Mouse (Mus musculus) urinary bladder, postnatal 36 days (tissue): ENCODE results near the gene Rsrp1.

Experiments
- DNase-seq, 2 experiments: peaks; one replicate each; pipeline ENCODE4 v3.0.0; 2022; ENCODE audit warnings: low spot score in 2 of 2, mixed read lengths in 1 of 2

The Rsrp1 gene

DNA sequence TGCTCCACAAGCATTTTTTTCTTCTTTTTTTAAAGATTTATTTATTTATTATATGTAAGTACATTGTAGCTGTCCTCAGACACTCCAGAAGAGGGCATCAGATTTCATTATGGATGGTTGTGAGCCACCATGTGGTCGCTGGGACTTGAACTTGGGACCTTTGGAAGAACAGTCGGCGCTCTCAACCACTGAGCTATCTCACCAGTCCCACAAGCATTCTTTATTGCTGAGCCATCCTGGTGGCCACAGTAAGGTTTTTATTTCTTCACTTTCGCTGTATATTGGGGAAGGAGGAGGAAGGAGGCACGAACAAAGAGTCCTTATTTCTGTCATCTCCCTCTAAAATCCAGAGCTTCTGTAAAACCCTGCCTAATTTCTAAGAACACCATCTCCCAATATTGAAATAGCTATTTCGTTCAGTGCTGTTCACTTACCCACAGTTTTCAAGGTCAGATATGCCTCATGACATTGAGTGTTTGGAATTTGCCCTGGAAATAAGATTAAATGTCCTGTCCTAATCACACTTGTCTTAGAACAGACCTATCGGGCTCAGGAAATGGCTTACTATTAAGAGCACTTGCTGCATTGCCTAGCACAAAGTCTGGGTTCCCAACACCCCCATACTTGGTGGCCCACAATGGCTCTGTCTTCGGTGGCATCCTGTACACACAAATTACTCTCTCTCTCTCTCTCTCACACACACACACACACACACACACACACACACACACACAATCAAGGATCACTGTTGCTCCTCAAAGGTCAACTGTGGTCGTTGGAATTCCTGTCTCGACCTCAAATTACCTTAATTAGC lies 1.1 kb upstream of the Rsrp1 start:
- DNase-seq: no peak

GRCm38 (mm10) chr4:134922925-134923244 lies 507 bp upstream of the Rsrp1 start:
- peak; percentile 47 to 77 for DNase-seq

DNA sequence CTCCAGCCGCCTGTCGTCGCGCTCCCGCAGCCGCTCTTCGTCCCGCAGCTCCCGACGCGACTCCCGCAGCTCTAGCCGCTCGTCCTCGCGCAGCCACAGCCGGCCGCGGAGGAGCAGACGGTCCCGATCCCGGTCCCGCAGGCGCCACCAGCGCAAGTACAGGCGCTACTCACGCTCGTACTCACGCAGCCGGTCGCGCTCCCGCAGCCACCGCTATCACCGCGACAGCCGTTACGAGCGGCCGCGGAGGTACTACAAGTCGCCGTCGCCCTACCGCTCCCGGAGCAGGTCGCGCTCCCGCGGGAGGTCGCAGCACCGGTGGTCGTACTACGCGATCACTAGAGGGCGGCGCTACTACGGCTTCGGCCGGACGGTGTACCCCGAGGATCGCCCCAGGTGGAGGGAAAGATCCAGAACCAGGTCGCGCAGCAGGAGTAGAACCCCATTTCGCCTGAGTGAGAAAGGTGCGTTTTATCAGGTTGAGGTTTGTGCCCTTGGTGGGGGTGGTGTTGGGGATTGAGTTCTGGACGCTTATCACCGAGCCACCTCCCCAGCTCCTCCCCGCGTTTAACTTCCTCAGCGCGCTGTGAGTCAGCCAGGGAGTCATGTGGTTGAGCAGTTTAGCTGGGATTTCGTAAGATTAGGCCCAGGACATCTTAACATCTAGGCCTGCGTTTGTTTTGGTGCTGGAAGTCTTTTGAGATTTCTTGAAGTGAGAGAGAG lies 788 bp downstream of the Rsrp1 start:
- DNase-seq: peak; percentile 63 to 79

DNA sequence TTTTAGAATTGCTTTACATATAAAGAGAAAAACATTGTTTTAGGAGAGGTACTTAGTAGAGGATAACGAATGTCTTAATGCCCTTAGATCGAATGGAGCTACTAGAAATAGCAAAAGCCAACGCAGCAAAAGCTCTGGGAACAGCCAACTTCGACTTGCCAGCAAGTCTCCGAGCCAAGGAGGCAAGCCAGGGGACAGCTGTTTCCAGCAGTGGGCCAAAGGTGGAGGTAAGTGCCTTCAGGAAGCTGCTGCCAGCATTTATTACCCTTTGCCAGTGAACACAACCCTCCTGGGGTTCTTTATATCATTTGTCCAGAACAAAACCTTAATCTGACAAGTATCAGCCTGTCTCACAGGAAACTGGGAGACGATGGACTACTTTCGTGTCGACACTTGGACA lies 1.8 kb downstream of the Rsrp1 start:
- peak in 1 of 2 experiments; percentile 50 for DNase-seq

GRCm38 (mm10) chr4:134927815-134928463 lies 4.5 kb downstream of the Rsrp1 start:
- DNase-seq: no peak

GRCm38 (mm10) chr4:134928464-134928836 lies 5.1 kb downstream of the Rsrp1 start:
- no peak for DNase-seq

DNA sequence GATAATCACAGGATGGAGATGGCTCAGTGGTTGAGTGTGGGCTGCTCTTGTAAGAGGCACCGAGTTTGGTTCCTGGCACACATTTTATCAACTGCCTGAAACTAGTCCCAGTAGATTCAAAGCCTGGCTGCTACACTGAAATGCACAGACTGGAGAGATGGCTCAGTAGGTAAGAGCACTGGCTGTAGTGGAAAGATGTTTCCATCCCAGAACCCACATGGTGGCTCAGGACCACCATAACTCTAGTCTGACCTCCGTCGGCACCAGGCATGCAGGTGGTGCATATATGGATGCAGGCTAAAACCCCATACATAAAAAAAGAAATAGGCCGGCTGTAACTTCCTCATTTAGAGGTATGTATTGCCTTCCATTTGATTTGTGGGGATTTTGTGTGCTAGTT lies 6.1 kb downstream of the Rsrp1 start:
- no peak for DNase-seq

DNA sequence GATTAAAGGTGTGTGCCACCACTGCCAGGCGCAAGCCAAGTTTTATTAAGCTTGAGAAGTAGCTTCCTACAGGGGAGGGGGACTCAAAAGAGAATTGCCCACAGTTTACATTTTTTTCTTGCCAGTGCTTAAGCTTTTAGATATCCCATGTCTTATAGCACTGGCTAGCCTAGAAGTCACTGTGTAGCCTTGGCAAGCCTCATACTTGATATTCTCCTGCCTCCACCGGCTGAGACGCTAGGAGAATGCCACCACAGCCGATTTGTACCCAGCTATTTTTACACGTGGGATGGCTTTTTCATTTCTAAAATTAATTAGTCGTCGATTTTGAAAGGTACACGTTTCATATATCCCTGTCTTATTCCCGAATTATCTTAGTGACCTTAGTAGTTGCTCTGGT lies 6.8 kb downstream of the Rsrp1 start:
- no peak for DNase-seq

DNA sequence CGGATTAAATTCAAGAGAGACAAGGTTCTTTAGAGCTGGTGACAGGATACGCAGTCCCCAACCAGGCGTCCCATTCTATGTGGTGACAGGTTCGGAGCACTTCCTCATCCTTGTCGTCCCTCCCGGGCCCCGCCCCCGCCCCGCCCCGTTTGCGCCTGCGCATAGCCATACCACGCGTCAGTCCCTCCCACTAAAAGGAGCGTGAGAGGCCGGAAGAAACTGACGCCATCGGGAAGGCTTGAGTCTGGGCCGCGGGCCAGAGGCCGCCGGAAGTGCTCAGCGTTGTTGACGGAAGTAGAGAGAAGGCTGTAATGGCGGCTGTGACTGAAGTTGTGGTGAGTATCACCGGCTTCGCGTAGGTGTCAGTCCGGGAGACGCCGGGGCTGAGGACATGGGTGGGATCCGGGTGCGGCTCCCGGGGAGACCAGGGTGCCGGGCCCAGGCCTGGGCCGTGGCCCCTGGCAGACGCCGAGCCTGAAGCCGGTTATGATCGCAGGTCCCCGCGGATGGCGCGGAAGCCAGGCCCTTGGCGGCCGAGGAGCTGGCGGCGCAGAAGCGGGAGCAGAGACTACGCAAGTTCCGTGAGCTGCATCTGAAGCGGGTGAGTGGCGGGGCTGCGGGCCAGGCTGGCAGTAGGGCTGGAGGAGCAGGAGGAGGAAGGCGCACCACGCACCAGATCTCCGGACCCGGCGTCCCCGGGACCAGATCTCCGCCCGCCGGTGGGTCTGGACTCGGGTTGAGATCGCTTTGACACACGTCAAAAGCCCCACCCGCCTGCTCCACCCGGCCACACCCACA lies 7.5 kb downstream of the Rsrp1 start, which contains the start of gene Syf2:
Gene Syf2 (plus strand): TSS at position 215 of the 798 bp plus-strand sequence.
- peak; percentile 91 to 96 for DNase-seq

DNA sequence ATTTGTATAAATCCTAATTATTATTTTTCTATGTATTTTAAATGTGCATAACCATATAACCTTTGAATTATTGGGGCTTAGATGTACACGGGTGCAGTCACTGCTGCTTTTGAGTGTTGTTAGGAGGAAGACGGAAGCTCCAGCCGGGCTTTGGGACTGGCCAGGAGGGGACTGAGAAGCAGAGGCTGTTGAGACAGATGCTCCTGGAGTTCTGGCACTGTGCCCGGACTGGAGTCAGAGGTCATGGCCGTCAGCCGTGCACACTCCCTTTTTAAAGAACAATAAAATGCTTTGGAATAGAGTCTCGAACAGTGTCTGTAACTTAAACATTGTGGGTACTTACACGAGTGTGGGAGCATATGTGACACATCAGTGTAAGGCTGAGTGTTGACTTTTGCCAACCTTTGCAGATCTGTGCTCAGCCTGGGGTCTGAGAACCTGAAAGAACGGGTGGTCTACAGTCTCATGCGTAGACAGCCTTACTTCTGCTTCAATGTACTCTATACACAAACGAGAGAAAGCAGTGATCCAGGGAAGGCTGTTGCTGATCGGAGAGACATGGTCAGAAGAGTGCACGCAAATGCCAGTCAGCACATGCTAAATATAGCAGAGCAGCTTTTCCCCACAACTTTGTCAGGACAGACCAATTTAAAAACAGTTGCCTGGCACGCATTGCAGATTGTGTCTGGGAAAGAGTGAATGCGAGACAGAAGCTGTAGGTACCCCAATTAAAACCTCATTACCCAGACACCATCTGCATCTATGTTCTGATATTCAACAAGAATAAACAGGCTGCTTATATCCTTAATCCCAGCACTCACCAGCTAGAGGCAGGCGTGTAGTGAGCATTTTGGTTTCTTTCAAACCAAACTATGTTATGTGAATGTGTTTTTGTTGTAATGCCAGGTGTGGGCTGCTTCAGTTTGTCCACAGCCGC lies 14.1 kb downstream of the Rsrp1 start:
- no peak for DNase-seq

DNA sequence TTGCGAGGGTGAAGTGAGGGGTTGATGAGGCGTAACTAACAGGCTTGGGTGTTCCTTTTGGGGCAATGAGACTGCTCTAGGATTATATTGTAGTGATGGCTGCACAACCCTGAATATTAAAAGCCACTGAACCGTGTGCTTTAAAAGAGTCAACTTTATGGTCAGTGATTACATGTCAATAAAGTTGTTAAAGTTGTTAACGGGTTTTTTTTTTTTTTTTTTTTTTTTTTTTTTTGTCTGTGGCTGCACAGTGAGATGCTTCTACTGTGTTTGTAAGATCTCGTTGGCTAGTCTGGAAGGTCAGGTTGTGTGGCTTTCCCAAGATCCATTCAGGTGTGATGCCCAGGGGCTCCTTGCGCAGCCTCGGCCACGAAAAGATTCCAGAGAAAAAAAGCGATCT lies 16.5 kb downstream of the Rsrp1 start:
- DNase-seq: no peak

GRCm38 (mm10) chr4:134943758-134944538 lies 20.6 kb downstream of the Rsrp1 start:
- DNase-seq: no peak

DNA sequence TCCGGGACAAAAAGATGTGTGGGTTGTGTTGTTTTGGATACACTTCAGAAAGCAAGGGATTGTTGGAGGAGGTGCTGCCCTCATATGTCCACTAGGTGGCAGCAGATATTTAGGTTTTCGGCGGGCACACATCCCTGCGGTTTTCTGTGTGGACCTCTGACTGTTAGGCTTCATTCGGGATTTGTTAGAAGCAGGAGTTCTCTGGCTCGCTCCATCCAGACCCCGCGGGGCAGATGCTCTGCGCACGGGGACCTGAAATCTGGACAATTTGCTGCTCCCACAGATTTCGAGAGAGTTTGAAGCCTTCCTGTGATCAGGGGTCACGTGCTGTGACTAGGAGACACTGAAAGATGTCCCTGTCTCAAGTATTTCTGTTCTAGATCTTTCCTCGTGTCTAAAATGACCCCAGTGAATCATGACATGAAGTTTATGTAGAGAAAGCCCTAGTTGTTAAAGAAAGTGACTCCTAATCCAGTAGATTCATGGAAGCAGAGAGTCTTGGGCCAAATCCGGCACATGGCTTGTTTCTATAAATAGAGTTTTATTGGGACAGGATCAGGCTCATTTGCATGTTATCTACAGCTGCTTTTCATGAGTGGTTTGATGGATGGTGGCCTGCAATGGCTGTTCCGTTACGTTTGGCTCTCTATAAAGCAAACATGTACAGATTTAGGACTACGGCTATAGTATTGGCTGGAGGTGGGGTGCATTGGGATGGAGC lies 22.8 kb downstream of the Rsrp1 start:
- DNase-seq: peak; percentile 62 to 70

DNA sequence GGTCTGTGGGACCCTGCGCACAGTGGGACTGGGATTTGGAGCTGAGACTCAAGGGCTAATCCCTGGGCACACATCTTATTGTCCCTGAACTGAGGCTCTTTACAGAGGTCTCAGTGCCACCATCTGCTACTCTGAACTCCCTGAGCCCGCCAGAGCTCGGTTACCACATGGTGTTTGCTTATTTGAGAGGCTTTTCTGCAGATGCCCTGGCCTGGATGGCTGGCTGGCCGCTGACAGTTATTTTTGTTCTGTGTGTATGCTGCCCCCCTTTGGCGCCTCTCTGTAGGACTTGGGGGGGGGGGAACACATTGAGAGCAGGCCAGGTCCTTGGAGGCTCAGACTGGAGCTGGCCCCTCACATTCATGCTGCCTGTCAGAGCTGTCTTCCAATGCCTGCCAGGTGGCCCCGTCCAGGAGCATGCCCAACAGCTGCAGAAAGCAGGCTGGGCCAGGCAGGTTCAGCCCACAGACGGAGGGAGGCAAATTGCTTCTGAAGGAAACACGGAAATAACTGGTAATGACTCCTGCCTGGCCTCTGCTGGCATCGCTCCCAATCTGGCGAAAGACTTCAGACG lies 27.2 kb downstream of the Rsrp1 start:
- peak; percentile 46 to 70 for DNase-seq

DNA sequence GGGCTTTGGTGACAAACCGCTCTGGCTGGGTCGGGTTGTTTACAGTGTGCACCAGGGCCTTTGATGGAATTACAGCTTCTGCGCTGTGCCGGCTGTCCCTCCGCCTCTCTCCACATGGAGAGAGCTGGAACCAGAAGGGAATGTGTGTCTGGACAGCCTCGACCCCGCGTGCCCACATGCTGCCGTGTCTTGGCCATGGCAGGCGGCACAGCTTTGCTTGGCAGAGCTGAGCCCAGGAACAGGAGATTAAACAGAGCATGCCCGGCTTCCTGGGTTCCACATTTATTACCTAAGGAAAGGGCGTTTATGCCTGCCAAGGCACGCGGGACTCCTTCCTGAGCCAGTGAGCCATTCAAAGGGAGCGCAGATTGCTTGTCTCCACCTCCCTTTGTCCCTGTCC lies 31.1 kb downstream of the Rsrp1 start:
- DNase-seq: no peak

- no peak for DNase-seq
Measured at GRCm38 (mm10) chr4:134955196-134955595, 31.8 kb downstream of the Rsrp1 start.

DNA sequence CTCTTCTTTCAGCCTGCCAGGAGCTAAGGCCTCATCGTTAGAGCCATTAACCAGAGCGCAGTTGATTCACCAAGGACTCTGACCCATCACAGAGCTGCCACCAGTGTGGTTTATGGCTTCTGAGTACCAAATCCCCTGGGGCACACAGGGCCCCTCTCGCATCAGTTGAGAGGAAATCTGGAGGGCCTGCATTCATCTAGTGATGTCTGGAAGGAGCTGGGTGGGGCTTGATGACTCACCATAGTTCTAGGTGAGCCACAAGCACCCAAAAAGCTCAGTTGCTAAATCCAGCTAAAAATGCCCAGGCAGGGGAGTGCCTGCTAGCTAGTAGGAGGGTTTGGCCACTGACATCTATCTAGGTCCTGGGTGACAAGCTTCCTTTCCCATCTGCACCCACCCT lies 32.5 kb downstream of the Rsrp1 start:
- DNase-seq: no peak

- peak; percentile 58 to 60 for DNase-seq
Measured at GRCm38 (mm10) chr4:134956328-134956727, 32.9 kb downstream of the Rsrp1 start.
